Mouse (Mus musculus): Measurements from ENCODE around the gene Ddx58. TPM values are rescaled to one million over a fixed set of nuclear protein-coding genes. Genes with fewer than 3 reads are reported as not detected.

Gene Ddx58
- polyA plus RNA-seq, 1 experiment: 1.4 TPM

- no peaks in the 10 kb centered on the region for H3K27me3 ChIP-seq (ENCODE audit: control insufficient read depth, insufficient read depth, insufficient read length)
- TF ChIP-seq MYOG (IDR thresholded peaks at IDR 0.05; ENCODE audit: control insufficient read depth, extremely low read depth, insufficient read length) (no peak), USF1 (IDR thresholded peaks at IDR 0.05; ENCODE audit: low read depth) (no peak), CTCF (IDR thresholded peaks at IDR 0.05; ENCODE audit: control insufficient read depth, insufficient read depth, insufficient read length) (no peak), MYOD1 (IDR thresholded peaks at IDR 0.05; ENCODE audit: control insufficient read depth, insufficient read length, low read depth) (no peak), FOSL1 (IDR thresholded peaks at IDR 0.05; ENCODE audit: insufficient read depth, low read length, poor library complexity, severe bottlenecking) (no peak), MAX (IDR thresholded peaks at IDR 0.05) (no peak), CEBPB (IDR thresholded peaks at IDR 0.05; ENCODE audit: low read depth) (no peak)
These were observed 6.5 kb downstream of the Ddx58 start for GRCm38 (mm10) chr4:40233062-40233664.

GRCm38 (mm10) chr4:40229723-40230122, 9.9 kb downstream of the Ddx58 start:
- Histone ChIP-seq H3K36me3 (ENCODE audit: control insufficient read depth, insufficient read depth) (peaks cover 6% of the 10 kb centered on the region), H3K4me3 (ENCODE audit: insufficient read depth, poor library complexity, severe bottlenecking) (no peak overlapping the region)
- TF ChIP-seq MYOG (IDR thresholded peaks at IDR 0.05; ENCODE audit: control insufficient read depth, extremely low read depth, insufficient read length): no peak
- TF ChIP-seq FOSL1 (IDR thresholded peaks at IDR 0.05; ENCODE audit: insufficient read depth, low read length, poor library complexity, severe bottlenecking): no peak
- TF ChIP-seq CTCF (IDR thresholded peaks at IDR 0.05; ENCODE audit: control insufficient read depth, insufficient read depth, insufficient read length): no peak
- no peak for TF ChIP-seq MYOD1 (IDR thresholded peaks at IDR 0.05; ENCODE audit: control insufficient read depth, insufficient read length, low read depth)
- TF ChIP-seq USF1 (IDR thresholded peaks at IDR 0.05; ENCODE audit: low read depth): no peak
- no peak for TF ChIP-seq CEBPB (IDR thresholded peaks at IDR 0.05; ENCODE audit: low read depth)

More at GRCm38 (mm10) chr4:40233062-40233664, 6.5 kb downstream of the Ddx58 start:
- H3K79me3 ChIP-seq (ENCODE audit: low read depth): no peaks in the 10 kb centered on the region
- H3K36me3 ChIP-seq (ENCODE audit: control insufficient read depth, insufficient read depth): no peaks in the 10 kb centered on the region
- no peak overlapping the region for H3ac ChIP-seq (ENCODE audit: control insufficient read depth, insufficient read length, low read depth)
- H3K4me3 ChIP-seq (ENCODE audit: insufficient read depth, poor library complexity, severe bottlenecking): no peak overlapping the region
- no peaks in the 10 kb centered on the region for H3K79me2 ChIP-seq (ENCODE audit: control insufficient read depth, insufficient read depth)

DNA sequence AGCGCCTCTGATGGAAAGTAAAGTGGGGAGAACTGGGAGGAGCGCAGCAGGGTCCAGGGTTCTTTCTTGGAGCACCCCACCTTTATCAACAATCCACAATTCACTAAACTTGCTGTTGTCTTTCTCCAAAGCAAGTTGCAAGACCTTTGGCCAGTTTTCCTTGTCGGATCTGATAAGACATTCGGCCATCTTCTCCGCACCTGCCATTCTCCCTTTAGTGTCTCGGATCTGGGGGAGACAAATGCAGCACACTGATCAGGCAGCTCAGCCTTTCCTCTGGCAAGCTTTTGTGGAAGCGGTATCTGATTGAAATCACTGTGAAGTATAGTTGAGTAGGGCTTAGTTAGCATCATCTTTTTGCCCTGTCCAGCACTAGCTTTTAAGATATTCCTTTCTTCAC, 11.7 kb downstream of the Ddx58 start:
- H3K79me3 ChIP-seq (ENCODE audit: low read depth): no peaks in the 10 kb centered on the region
- no peaks in the 10 kb centered on the region for H3K27me3 ChIP-seq (ENCODE audit: control insufficient read depth, insufficient read depth, insufficient read length)
- TF ChIP-seq CEBPB (IDR thresholded peaks at IDR 0.05; ENCODE audit: low read depth) (no peak), MYOD1 (IDR thresholded peaks at IDR 0.05; ENCODE audit: control insufficient read depth, insufficient read length, low read depth) (no peak), FOSL1 (IDR thresholded peaks at IDR 0.05; ENCODE audit: insufficient read depth, low read length, poor library complexity, severe bottlenecking) (no peak), USF1 (IDR thresholded peaks at IDR 0.05; ENCODE audit: low read depth) (no peak), CTCF (IDR thresholded peaks at IDR 0.05; ENCODE audit: control insufficient read depth, insufficient read depth, insufficient read length) (no peak), MYOG (IDR thresholded peaks at IDR 0.05; ENCODE audit: control insufficient read depth, extremely low read depth, insufficient read length) (no peak), MAX (IDR thresholded peaks at IDR 0.05) (no peak)
- no peak overlapping the region for H3K4me3 ChIP-seq (ENCODE audit: insufficient read depth, poor library complexity, severe bottlenecking)
- peaks cover 6% of the 10 kb centered on the region for H3K36me3 ChIP-seq (ENCODE audit: control insufficient read depth, insufficient read depth)
- H3ac ChIP-seq (ENCODE audit: control insufficient read depth, insufficient read length, low read depth): no peak overlapping the region
- H3K79me2 ChIP-seq (ENCODE audit: control insufficient read depth, insufficient read depth): no peaks in the 10 kb centered on the region

More at GRCm38 (mm10) chr4:40229723-40230122, 9.9 kb downstream of the Ddx58 start:
- Histone ChIP-seq H3K27me3 (ENCODE audit: control insufficient read depth, insufficient read depth, insufficient read length) (no peaks in the 10 kb centered on the region), H3K79me3 (ENCODE audit: low read depth) (no peaks in the 10 kb centered on the region), H3ac (ENCODE audit: control insufficient read depth, insufficient read length, low read depth) (no peak overlapping the region), H3K79me2 (ENCODE audit: control insufficient read depth, insufficient read depth) (no peaks in the 10 kb centered on the region)

DNA sequence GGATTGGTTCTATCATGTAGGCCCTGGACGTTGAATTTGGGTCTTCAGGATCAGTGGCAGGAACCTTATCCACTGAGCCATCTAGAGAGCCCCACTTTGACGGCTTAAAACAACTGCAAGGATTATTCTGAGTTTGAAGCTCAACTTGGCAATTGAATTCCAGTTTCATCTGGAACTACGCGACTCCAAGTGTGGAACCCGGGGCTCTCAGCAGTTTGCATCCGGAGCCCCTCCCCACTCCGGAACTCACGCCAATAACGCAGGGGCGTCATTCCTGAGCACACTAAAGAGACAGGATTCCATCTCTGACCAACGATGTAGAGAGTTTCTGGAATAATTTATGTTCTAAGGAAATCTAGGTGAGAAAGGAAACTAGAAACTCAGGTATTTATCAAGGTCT, 12.5 kb downstream of the Ddx58 start:
- Histone ChIP-seq H3K27me3 (ENCODE audit: control insufficient read depth, insufficient read depth, insufficient read length) (no peaks in the 10 kb centered on the region), H3K36me3 (ENCODE audit: control insufficient read depth, insufficient read depth) (peaks cover 6% of the 10 kb centered on the region), H3K79me3 (ENCODE audit: low read depth) (no peaks in the 10 kb centered on the region), H3K4me3 (ENCODE audit: insufficient read depth, poor library complexity, severe bottlenecking) (no peak overlapping the region), H3K79me2 (ENCODE audit: control insufficient read depth, insufficient read depth) (no peaks in the 10 kb centered on the region), H3ac (ENCODE audit: control insufficient read depth, insufficient read length, low read depth) (no peak overlapping the region)
- TF ChIP-seq CTCF (IDR thresholded peaks at IDR 0.05; ENCODE audit: control insufficient read depth, insufficient read depth, insufficient read length) (no peak), FOSL1 (IDR thresholded peaks at IDR 0.05; ENCODE audit: insufficient read depth, low read length, poor library complexity, severe bottlenecking) (no peak), MYOD1 (IDR thresholded peaks at IDR 0.05; ENCODE audit: control insufficient read depth, insufficient read length, low read depth) (no peak), USF1 (IDR thresholded peaks at IDR 0.05; ENCODE audit: low read depth) (no peak), CEBPB (IDR thresholded peaks at IDR 0.05; ENCODE audit: low read depth) (no peak), MYOG (IDR thresholded peaks at IDR 0.05; ENCODE audit: control insufficient read depth, extremely low read depth, insufficient read length) (no peak), MAX (IDR thresholded peaks at IDR 0.05) (no peak)

DNA sequence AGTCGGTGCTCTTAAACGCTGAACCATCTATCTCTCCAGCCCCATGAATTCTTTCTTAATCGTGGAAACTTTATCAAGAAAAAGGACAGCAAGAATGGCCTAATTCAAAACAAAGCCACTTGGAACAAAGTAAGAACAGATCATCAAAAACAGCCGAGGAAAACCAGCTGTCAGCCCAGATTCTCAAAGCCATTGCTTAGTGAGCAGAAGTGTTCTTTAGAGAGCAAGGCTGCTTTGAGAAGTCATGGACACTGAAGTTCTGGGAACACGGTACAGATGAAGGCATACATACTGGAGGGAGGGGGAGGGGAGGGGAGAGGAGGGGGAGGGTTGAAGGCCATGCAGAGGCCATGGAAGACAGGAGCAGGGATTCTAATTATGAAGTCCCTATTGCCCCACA, 13.5 kb downstream of the Ddx58 start:
- peaks cover 6% of the 10 kb centered on the region for H3K36me3 ChIP-seq (ENCODE audit: control insufficient read depth, insufficient read depth)
- H3K79me2 ChIP-seq (ENCODE audit: control insufficient read depth, insufficient read depth): no peaks in the 10 kb centered on the region

More for the DNA sequence above, 13.5 kb downstream of the Ddx58 start:
- no peaks in the 10 kb centered on the region for H3K27me3 ChIP-seq (ENCODE audit: control insufficient read depth, insufficient read depth, insufficient read length)
- no peak overlapping the region for H3ac ChIP-seq (ENCODE audit: control insufficient read depth, insufficient read length, low read depth)
- no peak for TF ChIP-seq MYOG (IDR thresholded peaks at IDR 0.05; ENCODE audit: control insufficient read depth, extremely low read depth, insufficient read length)
- no peak for TF ChIP-seq FOSL1 (IDR thresholded peaks at IDR 0.05; ENCODE audit: insufficient read depth, low read length, poor library complexity, severe bottlenecking)
- no peak for TF ChIP-seq MAX (IDR thresholded peaks at IDR 0.05)
- TF ChIP-seq CTCF (IDR thresholded peaks at IDR 0.05; ENCODE audit: control insufficient read depth, insufficient read depth, insufficient read length): no peak
- TF ChIP-seq USF1 (IDR thresholded peaks at IDR 0.05; ENCODE audit: low read depth): no peak
- no peak for TF ChIP-seq MYOD1 (IDR thresholded peaks at IDR 0.05; ENCODE audit: control insufficient read depth, insufficient read length, low read depth)
- no peak for TF ChIP-seq CEBPB (IDR thresholded peaks at IDR 0.05; ENCODE audit: low read depth)
- H3K79me3 ChIP-seq (ENCODE audit: low read depth): no peaks in the 10 kb centered on the region
- no peak overlapping the region for H3K4me3 ChIP-seq (ENCODE audit: insufficient read depth, poor library complexity, severe bottlenecking)
